Mouse (Mus musculus): ENCODE results near the gene Prkci. TPM values are rescaled to one million over a fixed set of nuclear protein-coding genes. Genes with fewer than 3 reads are reported as not detected.

The Prkci gene
- total RNA-seq, 4 experiments from 2014 or later = 53.2 to 62.0 (median 57.1) TPM

DNA sequence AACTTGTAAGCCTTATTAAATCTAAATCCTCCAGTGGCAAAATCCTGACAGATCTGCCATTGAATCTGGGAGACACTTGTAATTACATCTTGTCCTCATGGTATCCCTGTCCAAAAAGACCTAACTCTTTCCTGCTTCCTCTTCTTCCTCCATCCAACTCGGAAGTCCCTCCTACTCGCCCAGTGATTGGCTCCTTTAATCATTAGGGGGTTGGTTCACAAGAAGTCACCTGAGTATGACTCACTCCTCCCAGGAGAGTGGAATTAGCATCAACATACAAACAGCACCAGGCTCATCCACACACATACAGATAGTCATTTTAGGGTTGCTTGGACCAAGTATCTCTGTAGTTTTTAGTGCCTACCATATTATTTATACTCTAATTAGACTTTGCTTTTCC is 47.4 kb downstream of the Prkci start:
- DNase-seq (ENCODE audit: low spot score in 2 of 2) = no peak

- no peak for DNase-seq (ENCODE audit: low spot score in 2 of 2)
Measured at GRCm38 (mm10) chr3:31047263-31047662, 51.7 kb downstream of the Prkci start.

DNA sequence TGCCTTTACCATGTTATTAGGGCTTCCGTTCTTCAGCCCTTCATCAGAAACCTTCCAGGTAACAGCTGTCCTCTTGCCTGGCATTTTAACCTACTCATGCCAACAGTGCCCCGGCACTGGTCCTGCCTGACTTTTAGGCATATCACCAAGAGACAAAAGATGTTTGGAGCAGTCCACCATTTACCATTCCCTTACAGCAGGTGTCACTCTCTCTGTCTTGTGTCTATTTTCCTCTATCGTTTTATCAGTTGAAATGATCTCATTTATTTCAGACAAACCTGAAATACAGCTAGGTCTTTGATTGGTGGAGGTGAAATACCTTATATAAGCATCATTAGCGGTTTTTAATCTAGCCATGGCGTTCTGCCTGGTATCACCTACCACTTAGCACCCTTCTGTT is 53.5 kb downstream of the Prkci start:
- DNase-seq (ENCODE audit: low spot score in 2 of 2) = no peak

GRCm38 (mm10) chr3:31050375-31050774 is 54.8 kb downstream of the Prkci start:
- no peak for DNase-seq (ENCODE audit: low spot score in 2 of 2)

DNA sequence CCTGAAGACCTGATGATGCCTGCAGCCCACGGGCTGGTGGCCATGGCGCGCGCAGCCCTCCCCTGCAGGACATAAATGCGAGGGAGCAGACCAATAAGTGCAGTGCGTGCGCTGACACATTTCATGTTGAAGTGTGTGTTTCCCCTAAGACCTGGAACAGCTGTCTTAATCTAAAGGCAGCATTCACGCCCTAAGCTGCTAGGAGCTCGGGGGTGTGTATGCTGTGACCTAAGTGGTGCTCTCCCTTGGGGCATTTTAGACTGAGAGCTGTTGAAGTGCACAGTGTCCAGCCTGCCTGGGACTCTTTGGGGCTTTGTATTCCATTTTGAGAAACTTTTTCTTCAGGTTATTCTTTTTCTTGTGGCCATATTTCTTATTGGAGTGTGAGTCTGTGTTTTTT is 56.2 kb downstream of the Prkci start:
- DNase-seq (ENCODE audit: low spot score in 2 of 2) = no peak

GRCm38 (mm10) chr3:31053191-31053590 is 57.6 kb downstream of the Prkci start:
- DNase-seq (ENCODE audit: low spot score in 2 of 2) = no peak

GRCm38 (mm10) chr3:31054888-31055287 is 59.3 kb downstream of the Prkci start:
- no peak for DNase-seq (ENCODE audit: low spot score in 2 of 2)

- DNase-seq (ENCODE audit: low spot score in 2 of 2) = no peak
Measured at GRCm38 (mm10) chr3:31056047-31056650, 60.6 kb downstream of the Prkci start.

GRCm38 (mm10) chr3:31056651-31057627 is 61.4 kb downstream of the Prkci start:
- DNase-seq (ENCODE audit: low spot score in 2 of 2) = peak; percentile 65 to 75

DNA sequence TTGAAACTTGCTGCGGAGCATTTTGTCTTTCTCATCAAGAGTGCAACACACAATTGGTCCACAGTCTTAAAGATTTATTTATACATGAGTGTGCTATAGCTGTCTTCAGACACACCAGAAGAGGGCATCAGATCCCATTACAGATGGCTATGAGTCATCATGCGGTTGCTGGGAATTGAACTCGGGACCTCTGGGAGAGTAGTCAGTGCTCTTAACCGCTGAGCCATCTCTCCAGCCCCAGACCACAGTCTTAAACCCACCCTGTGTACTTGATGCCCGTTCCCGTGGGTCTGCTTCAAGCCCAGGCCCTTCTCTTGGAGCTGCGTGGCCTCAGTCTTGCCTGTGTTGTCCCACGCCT is 65.2 kb downstream of the Prkci start:
- no peak for DNase-seq (ENCODE audit: low spot score in 2 of 2)

DNA sequence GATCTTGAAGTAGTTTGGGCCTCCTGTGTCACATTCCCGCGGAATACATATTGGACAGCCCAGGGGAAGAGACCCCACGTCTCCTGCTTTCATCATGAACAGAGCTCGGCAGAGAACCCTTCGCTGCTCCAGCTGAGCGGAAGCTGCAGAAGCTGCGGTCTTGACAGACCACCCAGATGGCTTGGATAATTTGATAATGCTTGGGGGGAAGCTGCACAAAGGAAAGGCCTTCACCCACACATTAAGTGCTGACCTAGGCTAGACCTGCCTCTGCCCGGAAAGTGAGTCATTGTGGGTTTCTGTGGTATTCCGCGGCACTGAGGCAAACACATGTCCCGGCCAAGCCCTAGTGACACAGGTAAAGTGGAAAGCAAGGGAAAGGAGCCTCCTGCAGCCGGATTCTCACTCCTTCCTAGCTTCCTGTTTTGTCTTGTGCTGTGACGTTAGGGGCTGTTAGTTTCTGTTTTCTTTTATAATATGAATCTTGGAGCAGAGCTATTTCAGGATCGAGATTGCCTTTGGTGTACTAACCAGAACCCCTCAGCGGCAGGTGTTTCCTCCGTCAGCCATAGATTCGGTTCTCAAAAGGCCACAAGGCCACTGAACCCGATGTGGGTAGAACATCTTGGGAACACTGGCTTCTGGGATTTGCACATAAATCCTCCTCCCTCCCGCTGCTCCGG is 65.7 kb downstream of the Prkci start:
- no peak for DNase-seq (ENCODE audit: low spot score in 2 of 2)

GRCm38 (mm10) chr3:31061786-31062120 is 66.2 kb downstream of the Prkci start:
- DNase-seq (ENCODE audit: low spot score in 2 of 2) = no peak

- no peak for DNase-seq (ENCODE audit: low spot score in 2 of 2)
Measured at GRCm38 (mm10) chr3:31062325-31062724, 66.8 kb downstream of the Prkci start.

- DNase-seq (ENCODE audit: low spot score in 2 of 2) = no peak
Measured at GRCm38 (mm10) chr3:31068482-31068881, 72.9 kb downstream of the Prkci start.

DNA sequence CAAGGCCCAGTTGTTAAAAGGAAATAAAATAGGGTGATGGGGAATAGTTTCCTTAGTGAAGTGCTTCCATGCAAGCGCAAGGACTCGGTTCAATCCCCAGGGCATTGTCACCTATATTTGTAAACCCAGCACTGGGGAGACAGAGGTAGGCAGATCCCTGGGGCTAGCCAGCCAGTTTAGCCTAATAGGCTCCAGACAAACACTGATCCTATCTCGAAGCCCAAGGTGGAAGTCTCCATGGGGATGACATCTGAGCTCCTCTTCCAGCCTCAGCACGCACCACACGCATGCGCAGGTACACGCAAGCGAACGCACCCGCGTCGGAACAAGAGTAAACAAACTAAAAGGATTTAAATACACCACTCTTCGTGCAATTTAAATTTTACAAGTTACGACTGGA is 76.3 kb downstream of the Prkci start:
- DNase-seq (ENCODE audit: low spot score in 2 of 2) = no peak

DNA sequence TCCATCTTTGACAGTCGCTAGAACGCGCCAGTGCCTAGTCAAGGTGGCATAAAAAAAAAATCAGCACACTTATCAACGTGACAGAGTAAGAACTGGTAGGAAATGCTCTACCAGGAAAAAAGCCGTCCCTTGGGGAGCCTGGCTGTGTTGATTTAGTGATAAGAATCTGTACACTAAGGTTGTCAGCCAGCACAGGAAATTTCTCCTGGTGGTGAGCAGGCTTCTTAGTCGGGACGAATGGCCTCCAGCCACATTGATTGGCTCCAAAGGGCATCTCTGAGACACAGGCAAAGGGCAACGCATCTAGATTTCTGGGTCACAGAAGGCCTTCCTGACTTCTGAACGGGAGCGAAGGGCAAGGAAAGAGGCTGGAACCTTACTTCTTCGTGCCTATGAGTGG is 80.3 kb downstream of the Prkci start:
- DNase-seq (ENCODE audit: low spot score in 2 of 2) = no peak

DNA sequence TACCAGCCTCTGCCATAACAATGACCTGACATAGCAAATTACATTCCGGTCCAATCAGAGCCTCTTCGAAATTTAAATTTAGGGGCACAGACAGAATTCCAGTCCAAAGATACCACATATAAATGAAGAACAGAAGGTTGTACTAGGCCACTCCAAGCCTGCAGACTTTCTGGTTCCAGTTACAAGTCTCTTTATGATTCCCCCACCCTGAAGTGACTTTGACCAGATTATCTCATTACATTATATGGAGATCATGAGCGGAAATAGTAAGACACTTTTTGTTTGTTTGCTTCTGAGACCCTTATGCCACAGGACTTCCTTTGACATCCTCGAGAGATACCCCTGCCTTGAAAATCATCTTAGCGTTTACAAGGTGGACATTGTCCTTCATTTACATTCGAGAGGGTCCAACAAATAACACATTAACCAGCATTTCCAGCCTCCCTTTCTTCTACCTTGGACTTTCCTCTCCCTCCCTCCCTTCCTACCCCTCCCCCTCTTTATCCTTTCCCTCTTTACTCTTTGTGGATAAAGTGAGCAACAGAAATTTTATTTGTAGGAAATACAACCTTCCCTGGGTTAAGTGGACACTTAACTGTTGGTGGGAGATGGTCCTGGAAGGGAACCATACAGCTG is 81.6 kb downstream of the Prkci start:
- no peak for DNase-seq (ENCODE audit: low spot score in 2 of 2)

- DNase-seq (ENCODE audit: low spot score in 2 of 2) = no peak
Measured at GRCm38 (mm10) chr3:31079450-31079849, 83.9 kb downstream of the Prkci start.

GRCm38 (mm10) chr3:31080791-31081502 is 85.4 kb downstream of the Prkci start:
- peak in 1 of 2 experiments; percentile 36 for DNase-seq (ENCODE audit: low spot score in 2 of 2)

- no peak for DNase-seq (ENCODE audit: low spot score in 2 of 2)
Measured at GRCm38 (mm10) chr3:31082838-31083506, 87.4 kb downstream of the Prkci start.
